Mouse (Mus musculus) MEL (cell line): ENCODE measurements at regions not wholly inside any gene's neighbourhood (a gene's known extent, or its start where the extent isn't known, plus 50 kb on each side); places are given as distances from the start of the nearest gene placed in this dataset.

ENCODE experiments used
- DNase-seq: peaks from one replicate; pipeline ENCODE4 v3.0.0; 2011; ENCODE audit warnings: low read depth, low spot score
- H3K27ac ChIP-seq: 2 replicates; pipeline ENCODE4 v1.5.1; 2012; ENCODE audit warnings: low read depth, mild to moderate bottlenecking, control low read depth, low read length, moderate library complexity; ENCODE audit not compliant: control insufficient read depth
- H3K27me3 ChIP-seq, 2 experiments: fragments of 150-350 bp in 1 of 2; sonication (generic) in 1 of 2; 2 replicates each; pipeline ENCODE4 v1.6.1; 2012; ENCODE audit warnings: low read length in 2 of 2, mild to moderate bottlenecking in 2 of 2, improper control_type of control experiment in 1 of 2, moderate library complexity in 1 of 2; ENCODE audit not compliant: insufficient read depth in 2 of 2, control insufficient read depth in 1 of 2
- H3K36me3 ChIP-seq, 2 experiments: 2 replicates each; pipeline ENCODE4 v1.6.1; 2012 to 2014; ENCODE audit warnings: low read length in 2 of 2, improper control_type of control experiment in 1 of 2, inconsistent platforms in 1 of 2, mild to moderate bottlenecking in 1 of 2; ENCODE audit not compliant: insufficient read depth in 2 of 2, control insufficient read depth in 1 of 2
- H3K4me1 ChIP-seq, 2 experiments: fragments of 150-350 bp in 1 of 2; sonication (generic) in 1 of 2; 2 replicates each; pipeline ENCODE4 v1.6.1; 2012; ENCODE audit warnings: low read length in 2 of 2, improper control_type of control experiment in 1 of 2, mild to moderate bottlenecking in 1 of 2; ENCODE audit not compliant: insufficient read depth in 2 of 2, control insufficient read depth in 1 of 2
- H3K4me3 ChIP-seq, 2 experiments: fragments of 150-350 bp in 1 of 2; sonication (generic) in 1 of 2; 2 replicates each; pipeline ENCODE4 v1.5.1; 2012; ENCODE audit warnings: low read depth in 2 of 2, low read length in 2 of 2, mild to moderate bottlenecking in 2 of 2, moderate library complexity in 2 of 2, control low read depth in 1 of 2, improper control_type of control experiment in 1 of 2; ENCODE audit not compliant: control insufficient read depth in 1 of 2, insufficient read depth in 1 of 2
- H3K79me2 ChIP-seq: 2 replicates; pipeline ENCODE4 v1.6.1; 2012; ENCODE audit warnings: mild to moderate bottlenecking, low read length, moderate library complexity; ENCODE audit not compliant: control insufficient read depth, poor library complexity, insufficient read depth
- H3K9ac ChIP-seq: 2 replicates; pipeline ENCODE4 v1.6.1; 2012; ENCODE audit warnings: low read depth, mild to moderate bottlenecking, control low read depth, low read length, moderate library complexity; ENCODE audit not compliant: control insufficient read depth, poor library complexity, severe bottlenecking
- H3K9me3 ChIP-seq: fragments of 150-350 bp; sonication (generic); replicated peaks from 2 replicates; pipeline ENCODE4 v1.6.1; 2012; ENCODE audit warnings: mild to moderate bottlenecking, low read length, improper control_type of control experiment, moderate library complexity; ENCODE audit not compliant: insufficient read depth
- BHLHE40 ChIP-seq: IDR thresholded peaks from 2 replicates; pipeline ENCODE4 v1.6.1; 2012; ENCODE audit warnings: low read depth, mild to moderate bottlenecking, inconsistent platforms, low read length, improper control_type of control experiment, borderline replicate concordance
- CHD1 ChIP-seq: IDR thresholded peaks from 2 replicates; pipeline ENCODE4 v1.6.1; 2012; ENCODE audit warnings: low read depth, mild to moderate bottlenecking, inconsistent platforms, low read length, improper control_type of control experiment
- CHD2 ChIP-seq: IDR thresholded peaks from 2 replicates; pipeline ENCODE4 v1.6.1; 2011; ENCODE audit warnings: low read length, improper control_type of control experiment
- CTCF ChIP-seq, 3 experiments: IDR thresholded peaks in 2 of 3; conservative IDR thresholded peaks in 1 of 3; 2 replicates each; pipeline ENCODE4 v1.5.1; 2011 to 2012; ENCODE audit warnings: low read length in 3 of 3, low read depth in 2 of 3, mild to moderate bottlenecking in 2 of 3, improper control_type of control experiment in 1 of 3, inconsistent platforms in 1 of 3, mixed read lengths in 1 of 3, moderate library complexity in 1 of 3; ENCODE audit not compliant: control insufficient read depth in 1 of 3, insufficient read depth in 1 of 3, poor library complexity in 1 of 3, severe bottlenecking in 1 of 3
- E2F4 ChIP-seq: IDR thresholded peaks from 2 replicates; pipeline ENCODE4 v1.6.1; 2011; ENCODE audit warnings: low read depth, low read length, improper control_type of control experiment, borderline replicate concordance
- ETS1 ChIP-seq: IDR thresholded peaks from 2 replicates; pipeline ENCODE4 v1.6.1; 2012; ENCODE audit warnings: low read depth, mild to moderate bottlenecking, inconsistent platforms, low read length, improper control_type of control experiment, moderate library complexity
- MAFK ChIP-seq: IDR thresholded peaks from 2 replicates; pipeline ENCODE4 v1.6.1; 2011; ENCODE audit warnings: low read depth, mild to moderate bottlenecking, low read length, improper control_type of control experiment, borderline replicate concordance
- MEF2A ChIP-seq: IDR thresholded peaks from 2 replicates; pipeline ENCODE4 v1.6.1; 2014; ENCODE audit warnings: low read depth, mild to moderate bottlenecking, inconsistent platforms, low read length, improper control_type of control experiment; ENCODE audit not compliant: poor library complexity, insufficient replicate concordance, severe bottlenecking; ENCODE audit errors: extremely low read depth
- MYB ChIP-seq: IDR thresholded peaks from 2 replicates; pipeline ENCODE4 v1.6.1; 2011; ENCODE audit warnings: mild to moderate bottlenecking, low read depth, low read length, improper control_type of control experiment
- NELFE ChIP-seq: IDR thresholded peaks from 2 replicates; pipeline ENCODE4 v1.6.1; 2011; ENCODE audit warnings: low read depth, low read length, improper control_type of control experiment
- POLR2AphosphoS2 ChIP-seq: IDR thresholded peaks from 2 replicates; pipeline ENCODE4 v1.6.1; 2011; ENCODE audit warnings: low read length, improper control_type of control experiment
- POLR2AphosphoS5 ChIP-seq: IDR thresholded peaks from 2 replicates; pipeline ENCODE4 v1.6.1; 2012; ENCODE audit warnings: low read depth, borderline replicate concordance, mild to moderate bottlenecking, inconsistent platforms, low read length, moderate library complexity, mixed read lengths
- RCOR1 ChIP-seq: IDR thresholded peaks from 2 replicates; pipeline ENCODE4 v1.6.1; 2012; ENCODE audit warnings: low read depth, mild to moderate bottlenecking, inconsistent platforms, low read length, improper control_type of control experiment
- SMC3 ChIP-seq: IDR thresholded peaks from 2 replicates; pipeline ENCODE4 v1.6.1; 2011; ENCODE audit warnings: low read depth, low read length, improper control_type of control experiment
- TAL1 ChIP-seq: IDR thresholded peaks from 2 replicates; pipeline ENCODE4 v1.6.1; 2012; ENCODE audit warnings: mild to moderate bottlenecking, inconsistent platforms, low read length, moderate library complexity, mixed read lengths
- TCF12 ChIP-seq: IDR thresholded peaks from 2 replicates; pipeline ENCODE4 v1.6.1; 2014; ENCODE audit warnings: low read depth, mild to moderate bottlenecking, inconsistent platforms, low read length, improper control_type of control experiment, moderate library complexity
- UBTF ChIP-seq: IDR thresholded peaks from 2 replicates; pipeline ENCODE4 v1.6.1; 2012; ENCODE audit warnings: low read depth, mild to moderate bottlenecking, inconsistent platforms, low read length, improper control_type of control experiment, moderate library complexity, borderline replicate concordance; ENCODE audit not compliant: insufficient read depth
- USF2 ChIP-seq, 2 experiments: IDR thresholded peaks; 2 replicates each; pipeline ENCODE4 v1.6.1; 2011 to 2012; ENCODE audit warnings: improper control_type of control experiment in 2 of 2, low read length in 2 of 2, borderline replicate concordance in 1 of 2, inconsistent platforms in 1 of 2, low read depth in 1 of 2, mild to moderate bottlenecking in 1 of 2; ENCODE audit not compliant: insufficient read depth in 1 of 2
- ZKSCAN1 ChIP-seq: IDR thresholded peaks from 2 replicates; pipeline ENCODE4 v1.6.1; 2012; ENCODE audit warnings: low read depth, mild to moderate bottlenecking, inconsistent platforms, low read length, improper control_type of control experiment, moderate library complexity
- ZMIZ1 ChIP-seq: IDR thresholded peaks from 2 replicates; pipeline ENCODE4 v1.6.1; 2012; ENCODE audit warnings: low read depth, mild to moderate bottlenecking, inconsistent platforms, low read length, improper control_type of control experiment, moderate library complexity
- ZNF384 ChIP-seq: IDR thresholded peaks from 2 replicates; pipeline ENCODE4 v1.6.1; 2012; ENCODE audit warnings: low read depth, mild to moderate bottlenecking, inconsistent platforms, low read length, improper control_type of control experiment

- no peaks in the 10 kb centered on the region for H3K9me3 ChIP-seq
- H3K36me3 ChIP-seq: no peaks in the 10 kb centered on the region
- no peak overlapping the region for H3K27ac ChIP-seq
- H3K9ac ChIP-seq: no peak overlapping the region
- H3K27me3 ChIP-seq: no peaks in the 10 kb centered on the region
- no peaks in the 10 kb centered on the region for H3K79me2 ChIP-seq
- no peak for DNase-seq
- no peaks in the 10 kb centered on the region for H3K4me1 ChIP-seq
- no peak overlapping the region for H3K4me3 ChIP-seq
- TF ChIP-seq ZMIZ1: no peak
- no peak for TF ChIP-seq RCOR1
- no peak for TF ChIP-seq POLR2AphosphoS5
- no peak for TF ChIP-seq TAL1
- no peak for TF ChIP-seq TCF12
- no peak for TF ChIP-seq USF2 (IDR thresholded peaks at IDR 0.05; ENCODE audit: borderline replicate concordance in 1 of 2, insufficient read depth in 1 of 2, low read depth in 1 of 2, low read length in 2 of 2)
- TF ChIP-seq MEF2A: no peak
- TF ChIP-seq CTCF (IDR thresholded peaks at IDR 0.05 in 2 of 3, conservative IDR thresholded peaks at IDR 0.05 in 1 of 3; ENCODE audit: control insufficient read depth in 1 of 3, insufficient read depth in 1 of 3, low read depth in 2 of 3, low read length in 3 of 3, poor library complexity in 1 of 3, severe bottlenecking in 1 of 3): no peak
- TF ChIP-seq NELFE: no peak
- no peak for TF ChIP-seq UBTF
- no peak for TF ChIP-seq ZKSCAN1
- TF ChIP-seq MAFK: no peak
- no peak for TF ChIP-seq SMC3
- no peak for TF ChIP-seq ZNF384
- TF ChIP-seq E2F4: no peak
- no peak for TF ChIP-seq POLR2AphosphoS2
- TF ChIP-seq, all 39 proteins: peak for 0
These were observed 588.0 kb upstream of the N6amt1 start for GRCm38 (mm10) chr16:86765974-86766373.

- Histone ChIP-seq H3K9ac (no peak overlapping the region), H3K27ac (no peak overlapping the region), H3K4me3 (no peak overlapping the region), H3K9me3 (no peaks in the 10 kb centered on the region), H3K79me2 (no peaks in the 10 kb centered on the region), H3K27me3 (no peaks in the 10 kb centered on the region), H3K4me1 (no peaks in the 10 kb centered on the region), H3K36me3 (no peaks in the 10 kb centered on the region)
- no peak for DNase-seq
- no peak for TF ChIP-seq UBTF
- TF ChIP-seq RCOR1: no peak
- TF ChIP-seq ETS1: no peak
- TF ChIP-seq BHLHE40: no peak
- no peak for TF ChIP-seq CHD2
- TF ChIP-seq ZNF384: no peak
- no peak for TF ChIP-seq CHD1
- TF ChIP-seq MYB: no peak
- TF ChIP-seq POLR2AphosphoS5: no peak
- TF ChIP-seq MEF2A: no peak
These were observed 612.7 kb upstream of the N6amt1 start for GRCm38 (mm10) chr16:86741236-86741635.
